Mouse (Mus musculus): ENCODE measurements at regions not wholly inside any gene's neighbourhood (a gene's known extent, or its start where the extent isn't known, plus 50 kb on each side); places are given as distances from the start of the nearest gene placed in this dataset.

GRCm38 (mm10) chr10:96379016-96379771 is 237.6 kb upstream of the Btg1 start:
- TF ChIP-seq GATA1 (IDR thresholded peaks at IDR 0.05; ENCODE audit: low read length) (no peak), TAL1 (IDR thresholded peaks at IDR 0.05; ENCODE audit: low read length) (no peak)
